Mouse (Mus musculus): ENCODE data around the gene Sox4.

DNA sequence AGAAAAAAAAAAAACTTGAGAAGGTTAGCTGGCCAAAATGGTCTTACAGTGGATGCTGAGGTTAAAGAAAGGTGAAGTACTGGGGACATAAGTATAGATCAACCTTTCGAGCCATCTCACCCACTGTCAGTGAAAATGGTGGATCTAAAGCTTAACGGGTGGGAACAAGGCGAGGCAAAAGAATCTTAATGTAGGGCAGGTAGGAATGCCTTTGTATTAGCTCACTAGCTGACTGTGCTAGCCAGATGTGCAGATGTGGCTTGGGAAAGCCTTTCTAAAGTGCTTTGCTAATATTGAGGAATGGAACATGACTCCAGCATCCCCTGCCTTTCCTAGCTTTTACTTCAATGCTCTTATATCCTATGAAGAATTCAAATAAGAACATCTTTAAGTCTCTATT lies 30.4 kb downstream of the Sox4 start:
- TF ChIP-seq CTCF (IDR thresholded peaks at IDR 0.05), result no peak
- no peak for TF ChIP-seq EP300 (IDR thresholded peaks at IDR 0.05)
